Mouse (Mus musculus): ENCODE measurements around the gene Npas3.

DNA sequence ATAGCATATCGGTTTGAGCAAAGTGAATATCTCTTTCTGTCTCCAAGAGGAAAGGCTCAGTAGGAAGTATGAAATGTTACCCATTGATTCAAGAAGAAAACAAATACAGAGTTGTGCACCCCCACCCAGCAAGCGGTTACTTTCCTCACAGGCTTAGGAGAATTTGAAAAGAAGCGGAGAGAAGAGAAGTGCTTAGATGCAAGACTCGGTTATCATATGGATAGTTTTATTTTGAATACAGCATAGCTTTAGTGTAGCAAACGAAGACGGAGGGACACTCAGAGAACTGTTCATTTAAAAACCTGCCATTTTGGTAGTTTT is 5.6 kb downstream of the Npas3 start:
- TF ChIP-seq CTCF (IDR thresholded peaks at IDR 0.05; ENCODE audit: low read depth) (no peak), EP300 (optimal IDR thresholded peaks at IDR 0.05) (no peak)

Data from stomach, postnatal 0 days (tissue).